Comparison of ENCODE assay signal across 16 mouse cellular contexts in the genomic region with DNA sequence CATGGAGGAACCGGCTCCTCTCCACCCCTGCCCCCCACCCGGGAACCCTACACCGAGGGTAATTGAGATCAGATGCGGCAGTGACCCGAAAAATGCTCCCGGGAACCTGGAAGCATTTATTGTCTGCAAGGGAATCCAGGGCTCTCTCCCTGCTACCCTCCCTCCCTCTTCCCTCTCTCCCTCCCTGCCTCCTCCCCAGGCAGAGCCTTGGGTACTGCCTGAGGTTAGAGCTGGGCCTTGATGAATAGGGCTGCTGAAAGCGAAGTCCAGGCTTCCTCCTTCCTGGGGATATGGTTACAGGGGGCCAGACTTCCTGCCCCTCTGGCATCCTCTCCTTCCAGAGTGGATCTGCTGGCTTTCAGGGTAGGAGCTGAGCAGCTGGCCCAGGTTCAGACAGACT. TPM values are rescaled to one million over a fixed set of nuclear protein-coding genes. Genes with fewer than 3 reads are reported as not detected.
A peak's percentile ranks its signal among the peaks of the same experiment; 100 is the strongest.
DNase-seq lines count a peak whose midpoint lies in the region; ATAC-seq and TF ChIP-seq lines count a peak whose summit lies in the region.
"Had no signal": no experiment of that assay in that cellular context is flagged by ENCODE, and none has a peak within 500 bp of the region (broad histone marks: within the 10 kb centered on the region; RNA-seq: fewer than 3 reads in every experiment).

No protein-coding gene starts in this region.

- no peak overlapping the region for H3K27ac ChIP-seq in kidney, postnatal 0 days
- no peak overlapping the region for H3K27ac ChIP-seq in forebrain, postnatal 0 days (ENCODE audit: low read depth, low read length)
- H3K27ac ChIP-seq: hindbrain, embryonic 15.5 days; limb, embryonic 13.5 days had no signal

- H3K9ac ChIP-seq in kidney, postnatal 0 days (ENCODE audit: low read depth, low read length), result no peak overlapping the region
- H3K9ac ChIP-seq in forebrain, postnatal 0 days, result no peak overlapping the region
- H3K9ac ChIP-seq: hindbrain, embryonic 15.5 days; limb, embryonic 13.5 days had no signal

- no peak overlapping the region for H3K4me3 ChIP-seq in kidney, postnatal 0 days (replicated peaks; ENCODE audit: low read depth, low read length)
- H3K4me3 ChIP-seq in forebrain, postnatal 0 days (ENCODE audit: low read depth, low read length), result no peak overlapping the region
- H3K4me3 ChIP-seq: hindbrain, embryonic 15.5 days; limb, embryonic 13.5 days had no signal

- no peak overlapping the region for H3K4me2 ChIP-seq in kidney, postnatal 0 days (ENCODE audit: low read length)
- no peak overlapping the region for H3K4me2 ChIP-seq in forebrain, postnatal 0 days (ENCODE audit: low read depth)
- H3K4me2 ChIP-seq: hindbrain, embryonic 15.5 days; midbrain, embryonic 11.5 days had no signal

- ATAC-seq in kidney, postnatal 0 days (replicated peaks; ENCODE audit: low FRiP score, low read depth), result peak; percentile 25; the same call in 1 of the 2 replicates
- no peak for ATAC-seq in forebrain, postnatal 0 days
- ATAC-seq: Patski had no signal

- H3K4me1 ChIP-seq in kidney, postnatal 0 days (replicated peaks; ENCODE audit: insufficient read depth, low read length), result 0 out of 2 replicates have a peak, but pooled peaks cover 7% of the 10 kb centered on the region
- H3K4me1 ChIP-seq in forebrain, postnatal 0 days (ENCODE audit: insufficient read depth), result no peaks in the 10 kb centered on the region

- no peaks in the 10 kb centered on the region for H3K36me3 ChIP-seq in kidney, postnatal 0 days (ENCODE audit: insufficient read depth, low read length)
- H3K36me3 ChIP-seq in forebrain, postnatal 0 days (ENCODE audit: insufficient read depth), result no peaks in the 10 kb centered on the region
- H3K36me3 ChIP-seq: hindbrain, embryonic 15.5 days; limb, embryonic 13.5 days had no signal

- no peaks in the 10 kb centered on the region for H3K27me3 ChIP-seq in kidney, postnatal 0 days (ENCODE audit: insufficient read depth, low read length)
- peaks cover 18% of the 10 kb centered on the region; the same call in 1 of the 2 replicates for H3K27me3 ChIP-seq in forebrain, postnatal 0 days (ENCODE audit: insufficient read depth, low read length)
- H3K27me3 ChIP-seq: CH12.LX, Patski had no signal

- TF ChIP-seq CTCF in kidney, postnatal 0 days (IDR thresholded peaks at IDR 0.05; ENCODE audit: low read depth), result no peak
- no peak for TF ChIP-seq CTCF in forebrain, postnatal 0 days (IDR thresholded peaks at IDR 0.05; ENCODE audit: low read depth)

- WGBS in kidney, postnatal 0 days, result 28% methylated on average over 7 of the region's 7 CpGs
- WGBS in forebrain, postnatal 0 days, result 23% methylated on average over 7 of the region's 7 CpGs

- H3K9me3 ChIP-seq in kidney, postnatal 0 days (replicated peaks; ENCODE audit: low read length), result no peaks in the 10 kb centered on the region
- H3K9me3 ChIP-seq in forebrain, postnatal 0 days (ENCODE audit: low read length), result no peaks in the 10 kb centered on the region
- H3K9me3 ChIP-seq: hindbrain, embryonic 15.5 days; limb, embryonic 13.5 days had no signal

- DNase-seq in kidney, postnatal 0 days (ENCODE audit: low spot score), result peak; percentile 74
- no peak for DNase-seq in kidney, adult 11 months
- DNase-seq in NIH3T3 (ENCODE audit: low read depth), result peak; percentile 59
- DNase-seq in embryo, embryonic 10.5 days (ENCODE audit: low spot score), result peak; percentile 80
- peak; percentile 34 for DNase-seq in kidney, postnatal 14 days
- DNase-seq in adrenal gland, adult 8-10 months, result no peak
- DNase-seq in forebrain, postnatal 0 days, result no peak
- DNase-seq: cerebellum, adult 8-10 months; gastrocnemius, postnatal 36 days; layer of hippocampus, postnatal 36 days; thymus, postnatal 14 days had no signal

RNA-seq across cellular contexts. Expression of gene Ptgs1, which starts 18.4 kb away (rescaled TPM):
- 41.9 and 42.0 TPM in 2 replicates for polyA plus RNA-seq in kidney, postnatal 0 days (2015; fragmentation: Nextera tagmentation; extraction: Ambion mirVana)
- 10 to 100 TPM; 13.6 to 28.0 (median 17.8) TPM for total RNA-seq in adrenal gland, adult 8-10 months (2022)
- total RNA-seq in forebrain, postnatal 0 days (2014; rRNA removed), result 4.9 and 6.6 TPM in 2 replicates
- polyA plus RNA-seq in forebrain, postnatal 0 days (2015; fragmentation: Nextera tagmentation; extraction: Ambion mirVana), result 4.4 and 5.5 TPM in 2 replicates

Comparison
In these comparisons a context has a peak if more than half of its experiments do, and no peak if none do; other contexts are left out.
1. DNase-seq: peak in kidney, postnatal 0 days (single experiment), NIH3T3 (single experiment), embryo, embryonic 10.5 days (single experiment) and kidney, postnatal 14 days (single experiment); none in kidney, adult 11 months (single experiment), adrenal gland, adult 8-10 months (single experiment) and forebrain, postnatal 0 days (single experiment).